Mouse (Mus musculus): ENCODE results near the gene Hsdl1. TPM values are rescaled to one million over a fixed set of nuclear protein-coding genes. Genes with fewer than 3 reads are reported as not detected.

Gene Hsdl1
- 26.0 and 27.0 TPM in 2 replicates for polyA plus RNA-seq (2015; fragmentation: Nextera tagmentation; extraction: Ambion mirVana)

DNA sequence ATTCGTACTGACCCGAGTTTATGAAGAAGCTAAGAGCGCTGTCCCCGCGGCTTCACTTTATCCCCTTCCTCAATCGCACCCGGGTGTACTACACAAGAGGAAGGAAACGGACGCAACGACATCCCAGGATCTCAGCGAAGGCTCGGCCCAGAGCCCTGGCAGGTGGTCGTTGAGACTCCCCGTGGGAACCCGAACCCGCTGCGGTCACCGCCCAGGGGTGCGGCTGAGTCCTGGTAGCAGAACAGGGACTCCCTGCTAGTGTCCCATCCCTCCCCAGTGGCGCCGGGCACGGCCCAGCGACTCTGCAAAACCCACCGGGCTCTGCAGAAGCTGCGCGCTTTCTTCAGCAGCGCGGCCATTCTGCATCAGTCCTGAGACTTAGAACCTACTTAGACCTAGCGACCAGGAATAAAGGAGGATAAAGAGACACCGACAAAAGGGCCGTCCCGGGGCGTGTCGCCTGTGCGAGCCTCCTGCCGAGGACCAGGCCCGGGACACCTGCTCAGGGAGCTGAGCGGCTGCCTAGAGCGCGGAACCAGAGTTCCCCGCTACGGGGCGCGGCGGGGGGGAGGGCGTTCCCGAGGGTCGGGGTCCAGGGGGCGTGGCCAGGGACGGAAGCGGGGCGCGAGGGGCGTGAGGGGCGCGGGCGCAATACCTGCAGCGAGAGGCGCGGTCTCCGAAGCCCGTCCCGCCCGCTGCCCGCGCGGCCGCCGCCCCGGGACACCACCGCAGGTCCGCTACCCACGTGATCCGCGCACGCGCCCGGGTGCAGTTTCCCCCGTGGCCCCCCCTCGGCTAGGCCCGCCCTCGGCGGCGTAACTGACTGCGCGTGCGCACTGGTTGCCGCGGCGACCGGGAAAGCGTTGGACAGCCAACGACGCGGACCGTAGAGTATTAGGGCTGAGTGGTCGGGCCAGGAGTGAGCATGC is at the start of gene Hsdl1, which contains the start of gene Dnaaf1:
TSS of gene Hsdl1 (minus strand) at position 747 of the 929 bp plus-strand sequence.
TSS of gene Dnaaf1 (plus strand) at position 799 of the 929 bp plus-strand sequence.
- TF ChIP-seq EP300 (IDR thresholded peaks at IDR 0.05) (no peak), CTCF (IDR thresholded peaks at IDR 0.05) (peak; percentile 54)
- ATAC-seq = peak; percentile 91
- Histone ChIP-seq H3K27ac (ENCODE audit: low read length) (0 out of 2 replicates have a peak within 1 kb of the TSS, but pooled peaks have one; percentile 15), H3K27me3 (replicated peaks; ENCODE audit: insufficient read depth, low read length) (peaks cover 9% of the 10 kb centered on the region; the same call in 1 of the 2 replicates), H3K4me3 (ENCODE audit: low read depth, low read length) (peak within 1 kb of the TSS; percentile 82), H3K36me3 (ENCODE audit: insufficient read depth, low read length) (no peaks in the 10 kb centered on the region), H3K4me2 (replicated peaks; ENCODE audit: low read depth, low read length) (peak within 1 kb of the TSS; percentile 92), H3K9ac (replicated peaks; ENCODE audit: low read depth) (peak within 1 kb of the TSS; percentile 66), H3K4me1 (ENCODE audit: insufficient read depth, low read depth, low read length) (peaks cover 4% of the 10 kb centered on the region; the same call in 1 of the 2 replicates), H3K9me3 (ENCODE audit: low read length) (no peaks in the 10 kb centered on the region)
- under 1% methylated on average over 80 of the region's 97 CpGs for WGBS
- DNase-seq (ENCODE audit: low spot score) = peak; percentile 96

- Histone ChIP-seq H3K4me1 (ENCODE audit: insufficient read depth, low read depth, low read length) (no peaks in the 10 kb centered on the region), H3K4me2 (replicated peaks; ENCODE audit: low read depth, low read length) (no peak overlapping the region), H3K9ac (replicated peaks; ENCODE audit: low read depth) (no peak overlapping the region), H3K27me3 (replicated peaks; ENCODE audit: insufficient read depth, low read length) (no peaks in the 10 kb centered on the region), H3K4me3 (ENCODE audit: low read depth, low read length) (no peak overlapping the region), H3K27ac (ENCODE audit: low read length) (no peak overlapping the region), H3K9me3 (ENCODE audit: low read length) (no peaks in the 10 kb centered on the region), H3K36me3 (ENCODE audit: insufficient read depth, low read length) (no peaks in the 10 kb centered on the region)
- no peak for ATAC-seq
- TF ChIP-seq CTCF (IDR thresholded peaks at IDR 0.05) = no peak
- WGBS = 77% methylated on average over 1 of the region's 1 CpGs
- DNase-seq (ENCODE audit: low spot score) = no peak
These were observed 48.8 kb upstream of the Hsdl1 start for GRCm38 (mm10) chr8:119623744-119624143.

DNA sequence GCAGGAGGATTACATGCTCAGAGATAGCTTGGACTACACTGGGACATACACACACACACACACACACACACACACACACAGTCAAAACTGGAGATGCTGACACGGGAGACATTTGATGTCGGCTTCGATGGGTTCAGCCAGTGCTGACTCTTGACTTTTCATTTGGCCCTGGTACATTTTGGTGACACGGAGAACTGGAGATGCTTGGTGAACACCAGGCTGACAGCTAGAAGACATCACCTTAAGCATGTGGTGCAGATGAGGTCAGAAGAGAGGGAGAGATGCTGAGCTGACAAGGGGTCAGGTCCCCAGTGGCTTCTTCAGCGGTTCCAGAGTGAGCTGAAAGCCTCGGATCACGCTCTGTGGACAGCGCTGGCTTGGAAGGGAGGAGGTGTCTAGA is 48.1 kb upstream of the Hsdl1 start:
- WGBS = 81% methylated on average over 8 of the region's 8 CpGs
- H3K4me3 ChIP-seq (ENCODE audit: low read depth, low read length) = no peak overlapping the region
- DNase-seq (ENCODE audit: low spot score) (no peak), ATAC-seq (no peak)
- H3K9ac ChIP-seq (replicated peaks; ENCODE audit: low read depth) = no peak overlapping the region
- H3K9me3 ChIP-seq (ENCODE audit: low read length) = no peaks in the 10 kb centered on the region
- H3K4me2 ChIP-seq (replicated peaks; ENCODE audit: low read depth, low read length) = no peak overlapping the region
- H3K36me3 ChIP-seq (ENCODE audit: insufficient read depth, low read length) = no peaks in the 10 kb centered on the region
- no peaks in the 10 kb centered on the region for H3K27me3 ChIP-seq (replicated peaks; ENCODE audit: insufficient read depth, low read length)
- no peak overlapping the region for H3K27ac ChIP-seq (ENCODE audit: low read length)
- TF ChIP-seq CTCF (IDR thresholded peaks at IDR 0.05) = no peak
- TF ChIP-seq EP300 (IDR thresholded peaks at IDR 0.05) = no peak
- H3K4me1 ChIP-seq (ENCODE audit: insufficient read depth, low read depth, low read length) = no peaks in the 10 kb centered on the region

DNA sequence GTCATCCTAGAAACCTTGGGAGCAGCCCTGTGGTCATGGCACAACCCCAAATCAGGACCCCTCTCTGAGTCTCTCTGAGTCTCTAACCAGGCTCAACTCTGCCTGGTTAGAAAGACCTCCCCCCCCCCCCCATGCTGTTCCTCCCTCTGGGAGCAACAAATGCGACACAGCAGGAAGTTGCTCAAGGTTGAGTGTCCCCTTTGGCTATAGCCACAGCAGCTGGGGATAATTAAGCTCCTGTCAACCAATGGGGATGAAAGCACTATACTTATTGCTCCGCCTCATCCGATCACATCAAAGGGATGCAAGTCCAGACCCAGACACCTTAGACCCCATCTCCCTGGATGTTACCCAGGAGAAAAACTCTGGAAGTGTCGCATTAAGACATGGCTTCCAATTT is 47.6 kb upstream of the Hsdl1 start:
- Histone ChIP-seq H3K27me3 (replicated peaks; ENCODE audit: insufficient read depth, low read length) (no peaks in the 10 kb centered on the region), H3K4me1 (ENCODE audit: insufficient read depth, low read depth, low read length) (no peaks in the 10 kb centered on the region), H3K27ac (ENCODE audit: low read length) (no peak overlapping the region), H3K9ac (replicated peaks; ENCODE audit: low read depth) (no peak overlapping the region), H3K36me3 (ENCODE audit: insufficient read depth, low read length) (no peaks in the 10 kb centered on the region), H3K9me3 (ENCODE audit: low read length) (no peaks in the 10 kb centered on the region), H3K4me2 (replicated peaks; ENCODE audit: low read depth, low read length) (no peak overlapping the region), H3K4me3 (ENCODE audit: low read depth, low read length) (no peak overlapping the region)
- TF ChIP-seq EP300 (IDR thresholded peaks at IDR 0.05) (no peak), CTCF (IDR thresholded peaks at IDR 0.05) (no peak)
- no peak for ATAC-seq
- DNase-seq (ENCODE audit: low spot score) = no peak
- WGBS = 51% methylated on average over 4 of the region's 4 CpGs

GRCm38 (mm10) chr8:119620848-119621465 is 46.0 kb upstream of the Hsdl1 start:
- TF ChIP-seq CTCF (IDR thresholded peaks at IDR 0.05) = no peak
- ATAC-seq = no peak
- WGBS = 77% methylated on average over 14 of the region's 14 CpGs

DNA sequence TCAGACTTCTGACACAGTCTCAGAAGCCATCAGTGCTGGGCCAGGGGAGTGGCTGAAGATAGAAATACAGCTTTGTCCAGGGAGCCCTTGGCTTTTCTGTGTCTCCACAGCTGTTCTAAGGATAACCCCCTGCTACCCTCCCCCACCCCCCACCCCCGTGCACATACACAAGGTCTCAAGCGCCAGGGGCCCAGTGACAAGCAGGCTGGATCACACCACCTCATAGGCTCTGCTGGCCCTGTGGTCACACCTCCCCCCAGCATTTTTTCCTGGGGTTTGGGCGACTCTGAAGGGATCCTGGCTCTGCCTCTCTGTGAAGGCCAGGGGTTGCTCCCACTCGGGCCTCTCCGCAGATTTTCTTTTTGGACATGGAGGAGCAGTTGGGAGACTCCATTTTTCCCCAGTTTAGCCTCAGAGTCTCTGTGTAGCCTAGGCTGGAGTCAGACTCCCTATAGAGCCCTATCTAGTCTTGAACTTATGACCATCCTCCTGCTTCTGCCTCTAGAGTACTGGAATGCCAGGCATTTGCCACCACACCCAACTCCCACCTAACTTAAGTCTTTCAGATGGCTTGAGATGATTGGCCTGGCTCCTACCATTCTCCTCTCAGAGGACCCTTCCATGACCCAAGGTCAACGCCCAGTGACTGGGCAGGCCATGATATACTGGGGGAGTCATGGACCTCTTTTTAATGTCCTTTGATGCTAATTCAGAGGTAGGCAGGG is 45.3 kb upstream of the Hsdl1 start:
- no peak overlapping the region for H3K9ac ChIP-seq (replicated peaks; ENCODE audit: low read depth)

More at GRCm38 (mm10) chr8:119620848-119621465, 46.0 kb upstream of the Hsdl1 start:
- H3K4me3 ChIP-seq (ENCODE audit: low read depth, low read length) = no peak overlapping the region
- no peaks in the 10 kb centered on the region for H3K27me3 ChIP-seq (replicated peaks; ENCODE audit: insufficient read depth, low read length)
- no peak overlapping the region for H3K9ac ChIP-seq (replicated peaks; ENCODE audit: low read depth)
- H3K36me3 ChIP-seq (ENCODE audit: insufficient read depth, low read length) = no peaks in the 10 kb centered on the region
- no peaks in the 10 kb centered on the region for H3K9me3 ChIP-seq (ENCODE audit: low read length)
- no peaks in the 10 kb centered on the region for H3K4me1 ChIP-seq (ENCODE audit: insufficient read depth, low read depth, low read length)
- H3K4me2 ChIP-seq (replicated peaks; ENCODE audit: low read depth, low read length) = no peak overlapping the region
- H3K27ac ChIP-seq (ENCODE audit: low read length) = no peak overlapping the region
- no peak for DNase-seq (ENCODE audit: low spot score)

More for the DNA sequence above, 45.3 kb upstream of the Hsdl1 start:
- H3K4me3 ChIP-seq (ENCODE audit: low read depth, low read length) = no peak overlapping the region
- H3K4me2 ChIP-seq (replicated peaks; ENCODE audit: low read depth, low read length) = no peak overlapping the region
- no peaks in the 10 kb centered on the region for H3K9me3 ChIP-seq (ENCODE audit: low read length)
- H3K4me1 ChIP-seq (ENCODE audit: insufficient read depth, low read depth, low read length) = no peaks in the 10 kb centered on the region
- H3K36me3 ChIP-seq (ENCODE audit: insufficient read depth, low read length) = no peaks in the 10 kb centered on the region
- WGBS = 50% methylated on average over 6 of the region's 6 CpGs
- TF ChIP-seq CTCF (IDR thresholded peaks at IDR 0.05) = no peak
- TF ChIP-seq EP300 (IDR thresholded peaks at IDR 0.05) = no peak
- H3K27me3 ChIP-seq (replicated peaks; ENCODE audit: insufficient read depth, low read length) = no peaks in the 10 kb centered on the region
- ATAC-seq (no peak), DNase-seq (ENCODE audit: low spot score) (no peak)
- no peak overlapping the region for H3K27ac ChIP-seq (ENCODE audit: low read length)
